Mouse (Mus musculus): ENCODE measurements around the gene Epb42.
"Not testable (repeated sequence)": the region's sequence is repeated elsewhere in the genome, so short reads cannot be mapped to it uniquely, and the experiment has no call there.

Gene Epb42

DNA sequence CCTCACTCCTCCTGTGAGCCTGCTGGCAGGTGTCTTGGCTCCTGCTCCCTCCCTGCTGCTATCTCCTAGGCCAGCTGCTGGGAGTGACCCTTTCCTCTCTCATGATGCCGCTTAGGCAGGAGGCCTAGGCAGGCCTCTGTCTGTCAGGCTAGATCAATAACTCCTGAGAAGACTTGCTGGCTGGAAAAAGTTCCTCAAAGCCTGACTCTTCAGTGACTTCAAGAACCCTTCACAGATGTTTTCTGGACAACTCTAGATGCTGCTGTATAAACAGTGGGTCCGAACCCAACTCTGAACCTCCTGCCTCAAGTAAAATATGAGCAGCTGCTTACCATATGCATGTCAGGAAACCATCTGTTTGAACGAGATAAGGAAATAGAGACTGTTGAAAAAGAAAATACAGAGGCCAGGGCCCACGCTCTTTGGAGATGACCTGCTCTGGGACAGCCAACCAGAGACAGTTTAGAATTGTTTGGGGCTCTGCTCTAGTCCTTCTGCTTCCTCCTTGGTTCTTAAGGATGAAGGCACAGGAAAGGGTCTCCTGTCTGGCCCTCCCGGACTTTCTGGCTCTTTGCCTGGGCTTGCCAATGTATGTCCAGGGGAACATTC lies at the start of gene Epb42:
Epb42 (minus strand) TSS at position 340 of the 609 bp plus-strand sequence.
- peak in 1 of 2 experiments; percentile 6 for DNase-seq

GRCm38 (mm10) chr2:121085480-121086185 lies 48.8 kb upstream of the Epb42 start, which contains the start of gene Tgm5:
Tgm5 (minus strand) TSS chr2:121085841.
- peak; percentile 62 to 72 for DNase-seq

DNA sequence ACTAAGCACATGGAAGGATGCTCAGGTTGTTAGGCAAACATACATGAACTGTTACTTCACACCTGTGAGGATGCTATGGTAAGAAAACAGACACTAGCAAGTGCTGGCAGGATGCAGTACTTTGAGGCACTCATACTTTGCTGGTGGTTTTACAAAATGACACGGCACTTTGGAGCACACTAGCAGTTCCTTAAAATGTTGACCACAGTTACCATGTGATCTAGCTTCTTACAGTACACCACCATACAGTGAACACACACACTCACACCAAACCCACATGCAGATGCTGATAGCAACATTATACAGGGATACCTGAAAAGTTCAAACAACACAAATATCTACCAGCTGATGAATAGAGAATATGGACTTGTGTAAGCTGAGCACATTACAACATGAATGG lies 45.8 kb upstream of the Epb42 start:
- no peak for DNase-seq

DNA sequence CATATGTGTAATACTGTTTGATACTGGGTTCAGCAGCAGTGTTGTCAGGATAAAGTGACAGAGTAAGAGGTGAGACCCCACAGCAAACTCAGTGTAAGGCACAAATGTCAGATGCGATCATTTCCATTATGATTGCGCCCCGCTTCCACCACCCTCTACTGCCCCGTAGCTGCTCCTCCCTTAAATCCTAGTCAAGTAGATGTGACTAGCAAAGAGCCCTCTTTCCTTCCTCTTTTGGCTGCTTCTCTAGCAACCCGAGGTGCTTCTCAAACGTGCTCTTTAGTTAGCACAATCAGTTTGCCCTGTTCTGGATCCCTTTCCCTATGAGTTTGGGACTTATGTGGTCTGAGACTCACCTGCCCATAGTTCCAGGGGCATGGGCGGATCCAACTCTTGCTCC lies 37.9 kb upstream of the Epb42 start:
- DNase-seq, result no peak

DNA sequence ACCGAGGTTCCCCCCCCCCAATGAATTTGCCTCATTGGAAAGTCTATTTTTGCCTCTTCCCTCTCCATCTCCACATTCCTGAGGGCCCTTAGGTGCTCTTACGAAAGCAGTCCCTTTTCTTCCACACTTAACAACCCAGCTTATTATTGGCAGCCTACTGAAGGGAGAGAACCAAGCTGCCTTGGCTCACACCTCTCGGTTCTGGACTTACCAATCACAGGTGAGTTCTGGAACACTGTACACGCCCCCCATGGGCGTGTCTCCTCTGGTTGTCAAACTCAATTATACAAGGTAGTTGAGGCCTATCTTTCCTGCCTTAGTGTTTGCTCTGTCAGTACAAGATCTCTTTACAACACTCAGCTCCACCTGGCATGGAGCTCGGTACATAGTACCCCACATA lies 35.0 kb upstream of the Epb42 start:
- DNase-seq, result no peak

GRCm38 (mm10) chr2:121069506-121069905 lies 32.6 kb upstream of the Epb42 start:
- DNase-seq, result no peak

DNA sequence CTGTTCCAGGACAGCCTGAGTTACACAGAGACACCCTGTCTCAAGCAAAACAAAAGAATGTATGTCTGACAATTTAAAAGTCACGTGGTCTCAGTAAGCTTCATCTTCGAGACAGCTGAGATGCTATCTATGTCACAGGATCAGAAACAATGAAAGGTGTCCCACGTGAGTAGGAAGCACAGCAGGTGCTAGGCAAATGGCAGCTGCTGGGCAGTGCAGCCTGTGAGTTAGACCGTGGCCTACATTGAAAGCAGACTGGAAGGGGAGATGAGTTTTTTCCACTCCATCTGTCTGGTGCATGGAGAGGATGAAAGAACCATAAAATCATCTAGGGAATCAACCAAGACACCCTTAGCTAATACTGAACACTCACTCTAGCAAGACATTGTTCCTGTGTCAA lies 30.2 kb upstream of the Epb42 start:
- no peak for DNase-seq

DNA sequence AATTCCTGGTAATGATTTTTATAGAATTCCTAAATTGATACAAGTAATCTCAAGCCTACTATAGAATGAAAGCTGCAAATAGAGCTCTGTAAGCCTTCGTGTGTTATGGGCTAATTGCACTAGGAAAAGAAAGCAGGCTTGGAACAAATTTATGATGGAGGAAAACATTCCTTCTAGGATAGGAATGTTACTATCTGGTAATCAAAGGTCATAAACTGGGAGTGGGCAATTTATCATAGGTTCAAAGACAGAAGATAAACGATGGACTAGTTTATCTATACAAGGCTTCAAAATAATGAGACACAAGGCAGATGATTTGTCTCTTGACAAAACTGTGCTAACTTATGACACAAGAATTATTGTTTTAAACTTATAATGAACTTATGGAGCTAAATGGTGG lies 24.4 kb upstream of the Epb42 start:
- no peak for DNase-seq

GRCm38 (mm10) chr2:121057997-121058396 lies 21.1 kb upstream of the Epb42 start:
- no peak for DNase-seq

DNA sequence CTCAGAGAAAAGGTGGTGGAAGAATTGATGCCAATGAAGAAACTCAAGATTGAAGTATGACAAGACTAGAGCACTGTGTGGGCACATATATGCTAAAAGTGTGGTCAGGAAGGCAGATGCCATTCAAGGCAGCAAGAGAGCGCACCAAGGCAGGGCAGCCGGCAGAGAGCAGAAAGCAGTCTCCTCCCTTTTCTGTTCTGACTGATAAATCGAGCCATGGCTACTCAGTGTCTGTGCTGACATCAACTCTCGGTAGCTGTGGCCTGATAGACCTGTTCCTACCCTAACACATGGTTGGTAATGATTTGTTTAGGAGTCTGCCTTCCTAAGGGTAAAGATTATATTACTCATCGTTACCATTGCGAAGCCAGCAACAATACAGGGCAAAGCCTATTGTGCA lies 19.0 kb upstream of the Epb42 start:
- DNase-seq, result no peak

GRCm38 (mm10) chr2:121054060-121054459 lies 17.2 kb upstream of the Epb42 start:
- DNase-seq, result peak; percentile 22 to 30

- no peak for DNase-seq
These were observed 15.3 kb upstream of the Epb42 start for GRCm38 (mm10) chr2:121052176-121052575.

DNA sequence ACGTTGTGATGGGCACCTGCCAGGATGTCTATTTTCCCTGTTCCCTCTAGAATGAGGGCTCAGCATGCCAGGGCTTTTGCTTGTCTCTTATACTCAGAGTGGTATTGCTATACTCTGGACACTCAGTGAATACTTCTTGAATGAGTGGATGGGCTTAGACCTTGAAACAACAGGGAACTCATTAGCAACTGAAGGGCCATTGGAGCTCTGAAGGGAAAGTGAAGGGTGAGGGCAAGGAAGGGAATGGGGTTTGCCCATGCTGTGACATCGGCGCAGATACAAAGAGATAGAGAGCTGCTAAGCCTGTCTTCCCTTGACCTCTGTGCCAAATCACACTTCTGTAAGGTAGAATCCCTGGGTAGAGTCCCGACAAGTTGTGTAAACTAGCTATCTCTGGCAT lies 8.8 kb upstream of the Epb42 start:
- no peak for DNase-seq

- peak; percentile 70 to 75 for DNase-seq
These were observed 4.2 kb upstream of the Epb42 start for GRCm38 (mm10) chr2:121041098-121041497.

GRCm38 (mm10) chr2:121039382-121039781 lies 2.5 kb upstream of the Epb42 start:
- no peak for DNase-seq

DNA sequence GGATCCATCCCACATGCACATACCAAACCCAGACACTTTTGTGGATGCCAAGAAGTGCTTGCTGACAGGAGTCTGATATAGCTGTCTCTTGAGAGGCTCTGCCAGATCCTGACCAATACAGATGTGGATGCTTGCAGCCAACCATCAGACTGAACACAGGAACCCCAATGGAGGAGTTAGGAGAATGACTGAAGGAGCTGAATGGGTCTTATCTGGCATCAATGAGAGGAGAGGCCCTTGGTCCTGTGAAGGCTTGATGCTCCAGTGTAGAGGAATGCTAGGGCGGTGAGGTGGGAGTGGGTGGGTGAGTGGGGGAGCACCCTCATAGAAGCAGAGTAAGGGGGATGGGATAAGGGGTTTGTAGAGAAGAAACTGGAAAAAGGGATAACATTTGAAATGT lies 2.0 kb upstream of the Epb42 start:
- not testable (repeated sequence) for DNase-seq

DNA sequence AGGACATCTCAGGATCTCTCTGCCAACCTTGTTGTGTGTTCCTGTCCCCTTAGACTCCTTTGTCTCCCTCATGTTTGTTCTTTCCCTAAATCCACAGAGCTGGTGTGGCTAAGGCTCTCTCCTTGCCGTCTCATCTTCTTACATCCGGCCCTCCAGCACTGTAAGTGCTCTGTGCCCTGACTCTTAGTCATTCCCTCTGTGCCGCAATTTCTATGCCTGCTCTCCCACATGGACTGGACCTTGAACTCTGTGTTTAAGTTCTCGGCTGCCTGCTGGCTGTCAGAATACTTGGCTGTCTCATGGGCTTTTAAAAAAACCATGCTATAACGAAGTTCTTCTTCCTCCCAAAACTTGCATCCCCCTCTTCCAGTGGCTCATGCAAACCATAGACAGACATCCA lies 14.0 kb downstream of the Epb42 start:
- no peak for DNase-seq

DNA sequence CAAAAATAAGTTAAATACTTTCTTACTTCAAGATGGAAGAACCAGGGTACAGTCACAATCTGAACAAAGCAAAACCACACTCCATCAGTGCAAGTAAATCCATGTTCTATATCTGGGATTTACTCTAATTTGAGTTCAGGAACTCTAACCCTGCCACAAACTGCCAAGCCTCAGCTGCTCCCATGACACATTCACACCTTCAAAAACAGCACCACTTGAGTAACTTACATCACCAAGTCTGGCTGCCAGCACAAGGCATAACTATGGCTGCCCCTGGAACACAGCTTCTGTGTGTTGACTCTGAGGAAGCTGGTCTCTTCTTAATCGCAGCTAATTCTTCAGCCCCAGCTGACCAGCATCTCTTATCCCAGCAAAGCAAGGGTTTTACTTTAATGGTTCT lies 19.7 kb downstream of the Epb42 start:
- no peak for DNase-seq

- no peak for DNase-seq
These were observed 20.6 kb downstream of the Epb42 start for GRCm38 (mm10) chr2:121016226-121016625.

GRCm38 (mm10) chr2:121015507-121015906 lies 21.4 kb downstream of the Epb42 start:
- DNase-seq, result no peak

- no peak for DNase-seq
These were observed 24.2 kb downstream of the Epb42 start for GRCm38 (mm10) chr2:121012676-121013075.

DNA sequence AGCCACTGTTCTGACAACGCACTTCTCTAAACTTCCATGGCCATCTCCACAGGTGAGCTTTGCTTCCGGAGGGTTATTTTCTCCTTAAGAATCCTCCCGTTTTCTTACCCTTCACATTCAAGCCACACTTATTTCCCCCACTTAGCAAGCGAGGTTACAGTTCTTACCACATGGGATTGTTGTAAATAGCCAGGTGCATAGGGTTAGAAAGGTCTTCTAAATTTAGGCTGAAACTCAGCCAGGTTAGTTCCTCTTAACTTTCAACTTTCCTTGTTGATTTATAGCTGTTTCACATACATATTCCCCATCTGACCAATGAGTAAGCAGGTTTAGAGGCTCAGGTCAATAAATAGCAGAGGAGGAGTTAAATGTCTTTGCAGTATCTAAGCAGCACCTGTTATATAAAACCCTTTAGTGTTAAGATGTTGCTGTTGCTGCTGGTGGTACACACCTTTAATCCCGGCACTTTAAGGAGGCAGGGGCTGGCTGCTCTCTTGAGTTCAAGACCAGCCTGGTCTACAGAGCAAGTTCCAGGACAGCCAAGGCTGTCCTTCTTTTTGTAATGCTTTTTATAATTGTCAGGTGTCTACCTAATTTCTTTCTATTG lies 27.7 kb downstream of the Epb42 start:
- no peak for DNase-seq

- no peak for DNase-seq
These were observed 28.2 kb downstream of the Epb42 start for GRCm38 (mm10) chr2:121008664-121009007.

- peak; percentile 95 to 96 for DNase-seq
These were observed 28.8 kb downstream of the Epb42 start, which contains the start of gene Ccndbp1 for GRCm38 (mm10) chr2:121007925-121008663. Ccndbp1 (plus strand) TSS chr2:121008403.

Measured in cerebellum, postnatal 10 days (tissue).